Mouse (Mus musculus) midbrain, embryonic 11.5 days (tissue): ENCODE measurements around the gene P2ry10b. TPM values are rescaled to one million over a fixed set of nuclear protein-coding genes. Genes with fewer than 3 reads are reported as not detected.

ENCODE experiments used
- ATAC-seq: fragments of 200-750 bp; cut with Nextera tagmentation; 2 replicates; pipeline ENCODE4 v1.8.0; 2017; ENCODE audit warnings: moderate TSS enrichment, moderate library complexity; ENCODE audit not compliant: low FRiP score
- DNase-seq: peaks from one replicate; pipeline ENCODE4 v3.0.0; 2015; ENCODE audit warnings: low spot score; ENCODE audit errors: missing footprints
- H3K27ac ChIP-seq: fragments of 300-500 bp; sonication (generic); 2 replicates; pipeline ENCODE4 v1.5.1; 2014; ENCODE audit warnings: low read depth, low read length
- H3K27me3 ChIP-seq: fragments of 300-500 bp; sonication (generic); 2 replicates; pipeline ENCODE4 v1.6.1; 2014; ENCODE audit warnings: mild to moderate bottlenecking, low read length, moderate library complexity, mixed read lengths; ENCODE audit not compliant: control insufficient read depth, insufficient read depth
- H3K36me3 ChIP-seq: fragments of 300-500 bp; sonication (generic); 2 replicates; pipeline ENCODE4 v1.6.1; 2014; ENCODE audit warnings: mild to moderate bottlenecking, low read length, moderate library complexity, mixed read lengths; ENCODE audit not compliant: control insufficient read depth, insufficient read depth
- H3K4me1 ChIP-seq: fragments of 300-500 bp; sonication (generic); 2 replicates; pipeline ENCODE4 v1.6.1; 2014; ENCODE audit warnings: low read length; ENCODE audit not compliant: control insufficient read depth, insufficient read depth
- H3K4me2 ChIP-seq: fragments of 300-500 bp; sonication (generic); 2 replicates; pipeline ENCODE4 v1.6.1; 2014; ENCODE audit warnings: mild to moderate bottlenecking, moderate library complexity
- H3K4me3 ChIP-seq: fragments of 300-500 bp; sonication (generic); 2 replicates; pipeline ENCODE4 v1.5.1; 2014; ENCODE audit warnings: low read depth, low read length
- H3K9ac ChIP-seq: fragments of 300-500 bp; sonication (generic); 2 replicates; pipeline ENCODE4 v1.6.1; 2014; ENCODE audit warnings: low read length
- H3K9me3 ChIP-seq: fragments of 300-500 bp; sonication (generic); 2 replicates; pipeline ENCODE4 v1.6.1; 2016; ENCODE audit warnings: low read length; ENCODE audit not compliant: control insufficient read depth
- WGBS: fragments of 180-500 bp; shearing (Covaris S2); extraction: QIAGEN DNeasy Blood & Tissue Kit; methylation state at CpG from one replicate; pipeline ENCODE4 v1.1.7; 2014; 5-methylcytosine and 5-hydroxymethylcytosine counted together
- polyA plus RNA-seq: library from polyadenylated mRNA; unstranded; fragments of >200 nt; fragmentation: Nextera tagmentation; extraction: Ambion mirVana; gene quantifications from 2 replicates; pipeline ENCODE4 v1.2.1, GENCODE M21; 2014

The P2ry10b gene
- polyA plus RNA-seq, 1 experiment from 2014 or later, result 0.29 TPM

- ATAC-seq (no peak), DNase-seq (no peak)
- Histone ChIP-seq H3K4me3 (no peak overlapping the region), H3K9me3 (no peaks in the 10 kb centered on the region), H3K9ac (no peak overlapping the region), H3K4me2 (no peak overlapping the region), H3K36me3 (no peaks in the 10 kb centered on the region), H3K27ac (no peak overlapping the region), H3K27me3 (no peaks in the 10 kb centered on the region), H3K4me1 (no peaks in the 10 kb centered on the region)
Observed at GRCm38 (mm10) chrX:107160496-107160895, 11.8 kb downstream of the P2ry10b start.

DNA sequence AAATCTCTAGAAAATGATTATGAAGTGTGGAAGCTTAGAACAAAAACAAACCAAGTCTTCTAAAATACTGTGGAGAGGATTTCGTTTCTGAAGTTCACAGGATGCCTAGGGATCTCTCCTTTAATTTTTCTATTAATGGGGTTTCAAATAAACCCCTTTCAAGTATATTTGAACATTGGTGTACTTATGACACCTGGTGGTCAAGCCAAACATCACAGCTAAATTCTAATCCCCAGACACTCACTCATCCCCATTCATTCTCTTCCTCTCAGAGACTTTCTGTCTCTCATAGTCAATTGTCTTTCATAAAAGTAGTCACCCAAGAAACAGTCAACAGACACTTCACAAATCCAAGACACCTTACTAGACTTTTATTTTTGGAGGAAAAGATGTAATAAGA is 19.6 kb downstream of the P2ry10b start:
- no peaks in the 10 kb centered on the region for H3K9me3 ChIP-seq
- H3K4me2 ChIP-seq, result no peak overlapping the region
- no peaks in the 10 kb centered on the region for H3K27me3 ChIP-seq
- no peak overlapping the region for H3K9ac ChIP-seq
- H3K27ac ChIP-seq, result no peak overlapping the region
- no peaks in the 10 kb centered on the region for H3K36me3 ChIP-seq
- H3K4me3 ChIP-seq, result no peak overlapping the region
- WGBS, result 13% methylated on average over 1 of the region's 1 CpGs
- no peaks in the 10 kb centered on the region for H3K4me1 ChIP-seq
- DNase-seq (no peak), ATAC-seq (no peak)

GRCm38 (mm10) chrX:107169128-107169527 is 20.4 kb downstream of the P2ry10b start:
- Histone ChIP-seq H3K4me3 (no peak overlapping the region), H3K4me1 (no peaks in the 10 kb centered on the region), H3K9me3 (no peaks in the 10 kb centered on the region), H3K27ac (no peak overlapping the region), H3K4me2 (no peak overlapping the region), H3K9ac (no peak overlapping the region), H3K27me3 (no peaks in the 10 kb centered on the region), H3K36me3 (no peaks in the 10 kb centered on the region)
- DNase-seq (no peak), ATAC-seq (no peak)

- Histone ChIP-seq H3K9me3 (no peaks in the 10 kb centered on the region), H3K9ac (no peak overlapping the region), H3K4me2 (no peak overlapping the region), H3K27me3 (no peaks in the 10 kb centered on the region), H3K4me1 (no peaks in the 10 kb centered on the region), H3K4me3 (no peak overlapping the region), H3K36me3 (no peaks in the 10 kb centered on the region), H3K27ac (no peak overlapping the region)
- DNase-seq (no peak), ATAC-seq (no peak)
- 76% methylated on average over 1 of the region's 1 CpGs for WGBS
Observed at GRCm38 (mm10) chrX:107178742-107179141, 30.0 kb downstream of the P2ry10b start.

DNA sequence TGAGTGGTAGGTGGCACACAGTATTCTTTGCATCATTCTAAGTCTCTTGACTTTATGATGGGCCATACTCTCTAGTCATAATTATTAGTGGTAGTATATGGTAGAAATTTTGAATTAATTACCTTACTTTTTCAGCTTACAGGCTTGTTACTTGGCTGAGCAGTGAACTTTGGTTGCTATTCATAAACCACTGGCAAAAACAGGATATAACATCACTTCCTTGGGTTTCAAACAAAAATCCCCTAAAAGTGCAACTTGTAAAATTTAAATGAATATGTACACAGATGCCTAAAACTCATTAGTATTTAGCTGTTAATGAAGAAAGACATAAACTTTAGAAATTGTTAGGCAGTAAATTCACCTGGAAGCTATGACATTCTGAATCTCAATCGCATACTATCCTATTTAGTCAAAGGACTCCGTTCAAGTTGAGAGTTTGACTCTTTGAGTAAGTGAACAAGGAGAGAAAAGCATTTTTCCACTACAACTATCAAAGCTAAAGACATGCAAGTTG is 68.9 kb downstream of the P2ry10b start:
- DNase-seq (no peak), ATAC-seq (no peak)
- 85% methylated on average over 2 of the region's 2 CpGs for WGBS
- Histone ChIP-seq H3K4me3 (no peak overlapping the region), H3K27me3 (no peaks in the 10 kb centered on the region), H3K36me3 (no peaks in the 10 kb centered on the region), H3K27ac (no peak overlapping the region), H3K4me1 (no peaks in the 10 kb centered on the region), H3K4me2 (no peak overlapping the region), H3K9ac (no peak overlapping the region), H3K9me3 (no peaks in the 10 kb centered on the region)

Other genes with a start within 250 kb of the P2ry10b start
- 21.2 and 22.4 TPM in 2 replicates for gene Lpar4, start 228.3 kb upstream of the P2ry10b start, polyA plus RNA-seq
- gene P2ry10, start 60.4 kb upstream of the P2ry10b start, polyA plus RNA-seq, result not detected in 2 replicates
- 0.10 TPM in 1 of 2 replicates, not detected in the other for gene Gpr174, start 107.0 kb downstream of the P2ry10b start, polyA plus RNA-seq